Mouse (Mus musculus): ENCODE data around the gene Gpatch11.

The Gpatch11 gene

DNA sequence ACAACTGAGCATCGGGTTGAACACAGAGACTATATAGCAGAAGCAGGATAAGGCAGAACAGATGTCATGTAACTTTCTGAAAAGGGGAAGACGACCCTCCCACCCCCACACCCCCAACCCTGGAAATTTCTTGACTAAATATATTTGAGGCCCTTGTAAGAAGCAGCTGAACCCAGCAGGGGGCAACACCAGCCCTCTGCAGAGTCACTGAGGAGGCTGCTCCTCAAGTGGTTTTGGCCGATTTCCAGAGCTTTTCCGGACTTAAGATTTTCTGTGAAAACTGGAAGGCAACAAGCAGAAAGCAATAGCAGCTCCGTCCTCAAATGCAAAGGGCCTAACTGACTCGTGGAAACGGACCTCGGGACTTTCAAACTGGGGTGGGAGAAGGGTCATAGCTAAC, 60.0 kb downstream of the Gpatch11 start:
- no peak for DNase-seq

Measured in cerebellum, adult 18-20 months (tissue).